Mouse (Mus musculus): ENCODE measurements around the gene Cnih2. TPM values are rescaled to one million over a fixed set of nuclear protein-coding genes. Genes with fewer than 3 reads are reported as not detected.
A peak's percentile ranks its signal among the peaks of the same experiment; 100 is the strongest.

The Cnih2 gene
- 1 to 10 TPM; 1.8 to 2.1 TPM for total RNA-seq (2021)

GRCm38 (mm10) chr19:5098363-5099143 lies at the start of gene Cnih2:
Cnih2 (minus strand) TSS chr19:5098521.
- DNase-seq = peak; percentile 71

GRCm38 (mm10) chr19:5139640-5140039 lies 41.3 kb upstream of the Cnih2 start:
- peak; percentile 65 for DNase-seq

- no peak for DNase-seq
Measured at GRCm38 (mm10) chr19:5131237-5131636, 32.9 kb upstream of the Cnih2 start.

- DNase-seq = no peak
Measured at GRCm38 (mm10) chr19:5129770-5130169, 31.4 kb upstream of the Cnih2 start.

- DNase-seq = no peak
Measured at GRCm38 (mm10) chr19:5124055-5124614, 25.8 kb upstream of the Cnih2 start.

GRCm38 (mm10) chr19:5123241-5123640 lies 24.9 kb upstream of the Cnih2 start:
- DNase-seq = no peak

- DNase-seq = no peak
Measured at GRCm38 (mm10) chr19:5122492-5122891, 24.2 kb upstream of the Cnih2 start.

- no peak for DNase-seq
Measured at GRCm38 (mm10) chr19:5118384-5118698, 20.0 kb upstream of the Cnih2 start, which contains the start of gene Klc2. Klc2 (minus strand) TSS chr19:5118560.

GRCm38 (mm10) chr19:5117494-5118383 lies 19.4 kb upstream of the Cnih2 start:
- DNase-seq = peak; percentile 94

GRCm38 (mm10) chr19:5113783-5114182 lies 15.5 kb upstream of the Cnih2 start:
- no peak for DNase-seq

- DNase-seq = peak; percentile 47
Measured at GRCm38 (mm10) chr19:5109659-5110453, 11.5 kb upstream of the Cnih2 start.

- DNase-seq = no peak
Measured at GRCm38 (mm10) chr19:5108702-5109101, 10.4 kb upstream of the Cnih2 start.

GRCm38 (mm10) chr19:5108271-5108575 lies 9.9 kb upstream of the Cnih2 start:
- DNase-seq = peak; percentile 52

GRCm38 (mm10) chr19:5107556-5108270 lies 9.4 kb upstream of the Cnih2 start:
- DNase-seq = no peak

GRCm38 (mm10) chr19:5106731-5107191 lies 8.4 kb upstream of the Cnih2 start, which contains the start of gene Rab1b:
Rab1b (minus strand) TSS chr19:5107072.
- DNase-seq = peak; percentile 99

- no peak for DNase-seq
Measured at GRCm38 (mm10) chr19:5106074-5106473, 7.8 kb upstream of the Cnih2 start.

- DNase-seq = no peak
Measured at GRCm38 (mm10) chr19:5097521-5098362, 579 bp downstream of the Cnih2 start.

GRCm38 (mm10) chr19:5095887-5096474 lies 2.3 kb downstream of the Cnih2 start:
- DNase-seq = no peak

GRCm38 (mm10) chr19:5094746-5095417 lies 3.4 kb downstream of the Cnih2 start:
- DNase-seq = no peak

GRCm38 (mm10) chr19:5094243-5094632 lies 4.1 kb downstream of the Cnih2 start:
- DNase-seq = peak; percentile 95
